Mouse (Mus musculus) megakaryocyte, adult 5-6 weeks (primary cell): Measurements from ENCODE around the gene Dio3. TPM values are rescaled to one million over a fixed set of nuclear protein-coding genes. Genes with fewer than 3 reads are reported as not detected.

Source experiments
- ATAC-seq: 2 replicates; pipeline ENCODE4 v1.8.0; 2016; ENCODE audit warnings: mild to moderate bottlenecking, inconsistent platforms; ENCODE audit not compliant: poor library complexity, severe bottlenecking
- total RNA-seq, 2 experiments: library from RNA; stranded (forward) in 1 of 2; stranded (reverse) in 1 of 2; fragments of 153-499, 151-499 nt in 1 of 2; fragments of 221-1000, 200-1000 nt in 1 of 2; gene quantifications; 2 replicates each; pipeline versions ENCODE4 v1.2.3 to v1.2.4; 2015 to 2017

Dio3 gene
- total RNA-seq, 2 experiments from 2014 or later = not detected

DNA sequence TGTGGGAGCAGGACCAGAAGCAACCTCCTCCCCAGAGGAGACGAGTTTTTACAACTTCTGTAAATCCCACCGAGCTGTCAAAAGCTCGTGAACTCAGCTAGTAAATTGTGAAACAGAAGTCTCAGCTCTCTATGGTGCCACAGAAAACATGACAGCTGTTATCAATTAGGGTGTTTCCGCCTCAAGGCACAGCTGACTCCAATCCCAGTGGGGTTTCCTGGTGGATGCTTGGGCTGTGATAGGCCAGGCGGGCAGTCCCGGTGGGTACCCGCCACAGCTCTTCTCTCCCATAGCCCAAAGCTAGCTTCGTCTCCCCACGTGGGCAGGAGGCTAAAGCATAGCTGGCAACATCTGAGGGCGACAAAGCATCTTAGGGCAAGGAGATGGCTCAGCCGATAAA, 19.8 kb downstream of the Dio3 start:
- ATAC-seq = no peak

DNA sequence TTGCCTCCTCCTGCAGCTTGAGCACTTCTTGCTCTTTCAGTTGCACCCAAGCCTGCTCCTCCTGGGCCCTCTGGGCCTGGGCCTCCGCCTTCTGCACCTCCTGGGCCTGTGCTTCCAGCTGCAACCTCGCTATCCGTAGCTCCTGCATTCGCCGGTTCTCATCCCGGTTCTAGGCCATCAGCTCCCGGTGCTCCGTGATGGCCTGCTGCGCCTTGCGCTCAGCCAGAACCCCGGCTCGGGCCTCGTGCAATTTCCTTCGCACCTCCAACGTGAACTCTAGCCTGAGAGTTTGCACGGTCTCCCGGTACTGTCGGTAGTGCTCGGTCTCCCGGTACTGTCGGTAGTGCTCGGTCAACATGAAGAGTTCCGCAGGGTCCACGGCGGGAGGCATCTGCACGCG, 40.8 kb downstream of the Dio3 start:
- no peak for ATAC-seq

Other genes with a start within 250 kb of the Dio3 start
- 164 and 178 TPM in 2 replicates for gene Ppp2r5c, start 168.1 kb downstream of the Dio3 start, total RNA-seq (2015)
- gene Ppp2r5c, start 168.1 kb downstream of the Dio3 start, total RNA-seq (2017) = 293 and 306 TPM in 2 replicates